Mouse (Mus musculus) heart, postnatal 36 days (tissue): ENCODE results near the gene Gm5617. TPM values are rescaled to one million over a fixed set of nuclear protein-coding genes. Genes with fewer than 3 reads are reported as not detected.

Source experiments
- microRNA-seq, 2 experiments: library from miRNA; unstranded; fragments of <30 nt; microRNA quantifications; one replicate each; pipeline ENCODE4 v1.2.0; 2021; ENCODE audit warnings: borderline number of aligned reads in 2 of 2
- total RNA-seq, 2 experiments: library from RNA; stranded (reverse); gene quantifications; 2 replicates each; pipeline ENCODE4 v1.2.3; 2021

Gm5617 gene
- total RNA-seq, 2 experiments from 2014 or later: 28.3 to 33.0 TPM

Small RNA genes lying within 50 kb of the gene (microRNA-seq; reads per million reads assigned to microRNA genes)
- 0 reads per million in 2 experiments for gene Gm23653

Other genes starting within 250 kb of the Gm5617 start
- 1 to 10 TPM; 1.2 to 1.7 TPM for gene Nxpe2, start 142.0 kb upstream of the Gm5617 start, total RNA-seq
- 10 to 100 TPM; 62.4 to 67.1 TPM for gene Rexo2, start 14.8 kb upstream of the Gm5617 start, total RNA-seq
- 10 to 100 TPM; 24.0 to 24.1 TPM for gene Rbm7, start 143 bp upstream of the Gm5617 start, total RNA-seq
- gene Nnmt, start 109.7 kb downstream of the Gm5617 start, total RNA-seq: 1 to 10 TPM; 4.2 to 4.6 TPM